Mouse (Mus musculus) mature B cell (primary cell): Measurements from ENCODE around the gene Syt8.
"Not testable (repeated sequence)": the region's sequence is repeated elsewhere in the genome, so short reads cannot be mapped to it uniquely, and the experiment has no call there.

Experiments
- in situ Hi-C: fragments of 300-500 bp; cut with MboI; formaldehyde crosslinking; loops from 2 replicates; pipeline ENCODE4 v1.14.3; 2019

Syt8 gene

GRCm38 (mm10) chr7:142434137-142434865, at the start of gene Syt8:
Gene Syt8 (plus strand): TSS chr7:142434850.
- in situ Hi-C loops, result no loop called here

DNA sequence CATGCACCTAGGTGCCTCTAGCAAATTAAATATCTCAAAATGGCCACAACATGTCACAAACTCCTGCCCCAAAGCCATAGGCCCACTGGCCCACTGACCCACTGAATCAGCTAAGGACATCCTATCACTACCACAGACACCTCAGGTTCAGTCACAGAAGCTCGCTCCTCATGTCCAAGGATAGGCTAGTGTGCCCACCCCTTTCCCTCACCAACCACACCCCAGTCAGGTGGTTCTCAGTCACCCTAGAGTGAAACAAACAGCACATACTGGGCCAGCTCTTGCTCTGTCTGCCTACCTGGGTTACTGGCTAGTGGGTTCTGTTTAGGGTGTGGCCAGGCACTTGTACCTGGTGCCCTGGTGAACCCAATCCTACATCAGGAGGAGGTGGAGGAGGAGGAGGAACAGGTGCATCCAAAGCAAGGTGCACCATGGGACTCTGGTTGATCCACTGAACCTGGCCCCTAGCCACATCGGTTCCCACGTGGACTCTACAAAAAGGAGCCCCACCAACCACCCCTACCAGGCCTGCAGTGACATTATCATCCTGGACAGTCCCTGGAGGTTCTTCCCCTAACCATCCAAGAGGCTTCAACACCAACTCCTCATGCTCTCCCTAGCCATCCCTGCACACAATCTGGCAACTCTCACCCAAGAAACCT, 48.8 kb upstream of the Syt8 start:
- in situ Hi-C loops, result no loop called here

DNA sequence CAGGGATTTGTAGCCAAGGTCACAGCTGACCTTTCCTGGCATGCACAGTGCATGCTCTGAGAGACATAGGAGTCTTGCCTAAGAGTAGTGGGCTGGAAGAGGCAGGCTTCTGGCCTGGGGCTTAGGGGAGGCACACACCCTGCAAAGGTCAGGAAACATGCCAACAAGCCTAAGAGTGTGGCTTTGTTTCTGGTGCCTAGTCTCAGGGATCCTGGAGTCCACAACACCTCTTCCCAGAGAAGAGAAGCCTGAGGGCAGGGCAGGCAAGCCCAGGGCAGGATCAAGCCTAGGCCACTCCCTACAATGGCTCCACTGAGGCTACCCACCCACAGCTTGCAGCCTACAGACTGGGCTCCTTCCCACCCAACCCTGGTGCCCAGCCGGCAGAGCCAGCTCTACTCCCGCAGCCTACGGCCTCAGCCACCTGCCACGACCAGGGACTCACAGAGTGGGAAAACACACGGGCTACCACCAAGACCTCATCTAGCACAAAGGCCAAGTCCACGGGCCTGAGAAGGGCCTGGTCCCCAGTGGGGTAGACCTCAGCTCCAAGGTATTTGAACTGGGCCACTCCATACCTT, 47.9 kb upstream of the Syt8 start:
- in situ Hi-C loops, result no loop called here

DNA sequence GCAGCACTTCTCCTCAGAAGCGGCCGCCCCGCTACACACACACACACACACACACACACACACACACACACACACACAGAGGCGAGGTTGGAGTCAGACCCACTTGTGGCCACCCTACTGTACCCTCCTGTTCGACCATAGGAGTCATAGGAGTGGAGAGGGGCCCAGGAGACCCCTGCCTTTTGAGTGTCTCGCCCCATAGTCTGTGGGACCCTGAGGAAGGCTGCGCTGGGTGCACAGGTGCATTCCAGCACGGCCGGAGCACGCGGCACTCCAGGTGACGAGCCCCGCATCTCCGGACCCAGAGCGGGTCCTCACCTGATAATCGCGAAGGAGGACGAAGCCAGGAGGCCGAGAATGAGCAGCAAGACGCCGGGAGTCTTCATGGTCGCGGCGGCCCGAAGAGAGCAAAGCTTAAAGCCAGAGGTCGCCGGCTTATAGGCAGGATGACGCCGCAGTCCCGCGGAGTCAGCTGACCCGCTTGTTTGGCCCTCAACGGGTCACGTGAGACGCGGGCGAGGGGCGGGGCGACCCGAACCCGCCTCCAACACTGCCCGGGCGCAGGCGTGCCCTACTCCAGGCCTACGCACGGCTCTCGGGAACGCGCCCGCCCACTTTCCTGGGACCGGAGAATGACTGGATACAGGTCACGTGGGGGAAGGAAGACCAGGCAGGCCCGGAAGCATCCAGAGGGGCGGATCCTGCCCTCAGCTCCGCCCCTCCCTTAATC, 47.1 kb upstream of the Syt8 start, which contains the start of gene Ctsd:
Gene Ctsd (minus strand): TSS at position 620 of the 730 bp plus-strand sequence.
- in situ Hi-C loops, result no loop called here

DNA sequence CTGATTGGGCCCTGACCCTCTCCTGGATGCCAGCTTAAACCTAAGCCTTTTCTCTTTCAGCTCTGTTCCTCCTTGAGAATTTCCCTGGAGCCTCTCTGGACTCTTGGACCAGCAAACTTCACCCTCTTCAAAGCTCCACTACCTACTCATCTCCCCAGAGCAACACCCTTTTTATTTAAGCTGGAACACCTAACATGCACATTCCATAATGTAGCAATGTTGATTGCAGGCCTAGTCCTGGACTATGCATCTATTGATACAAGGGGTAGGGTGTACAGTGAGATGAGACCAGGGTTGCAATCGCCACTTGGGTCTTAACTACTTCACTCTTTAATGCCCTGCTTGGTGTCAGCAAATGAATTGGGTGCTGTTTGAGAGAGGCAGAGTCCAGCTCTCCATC, 46.5 kb upstream of the Syt8 start:
- in situ Hi-C loops, result no loop called here

- in situ Hi-C loops, result no loop called here
Observed at GRCm38 (mm10) chr7:142388740-142389139, 45.9 kb upstream of the Syt8 start.

DNA sequence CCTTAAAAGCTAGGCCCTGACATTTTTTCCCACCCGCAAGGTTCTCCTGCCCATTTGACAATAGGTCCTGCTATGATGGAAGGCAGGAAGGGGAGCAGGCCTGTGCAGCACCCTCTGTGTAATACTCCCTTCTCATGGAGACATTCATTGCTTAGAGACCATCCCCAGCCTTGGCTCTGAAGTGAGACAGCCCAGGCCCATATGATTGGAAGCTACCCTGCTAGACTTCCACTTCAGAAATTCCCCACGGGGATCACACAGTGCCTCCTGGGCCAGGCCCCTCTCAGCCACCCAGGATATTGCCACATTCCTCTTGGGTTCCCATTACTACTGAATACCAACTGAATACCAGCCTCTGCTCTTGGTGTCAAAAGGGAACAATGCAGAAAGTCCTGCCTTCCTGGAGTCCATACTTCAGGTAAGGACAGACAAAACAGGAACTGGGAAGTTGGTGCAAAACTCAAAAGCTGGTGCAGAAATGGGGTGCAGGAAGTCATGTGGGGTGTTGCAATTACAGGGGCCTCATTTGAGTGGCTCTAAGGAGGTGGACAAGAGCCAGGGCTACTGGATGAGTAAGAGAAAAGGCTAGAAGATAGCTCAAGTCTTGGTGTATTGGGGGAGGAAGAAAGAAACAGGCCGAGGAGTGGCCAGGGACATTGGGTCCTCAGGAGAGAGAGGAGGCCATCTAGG, 44.5 kb upstream of the Syt8 start:
- in situ Hi-C loops, result no loop called here

GRCm38 (mm10) chr7:142391108-142391507, 43.5 kb upstream of the Syt8 start:
- in situ Hi-C loops, result no loop called here

DNA sequence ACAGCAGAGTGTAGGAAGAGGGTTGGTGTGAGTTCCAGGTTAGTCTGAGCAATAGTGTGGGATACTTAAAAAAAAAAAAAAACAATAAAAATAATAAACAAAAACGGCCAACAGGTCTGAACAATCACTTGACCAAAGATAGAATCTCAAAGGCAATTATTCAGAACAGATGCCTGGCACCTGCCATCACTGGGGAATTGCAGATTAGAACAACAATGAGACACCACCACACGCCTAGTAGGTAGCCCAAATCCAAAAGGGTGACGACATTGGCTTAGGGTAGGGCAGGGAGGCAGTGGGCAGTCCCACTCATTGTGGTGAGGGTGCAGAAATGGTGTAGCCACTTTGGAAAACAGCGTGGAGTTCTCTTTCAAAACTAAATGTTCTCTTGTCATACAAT, 43.0 kb upstream of the Syt8 start:
- in situ Hi-C loops, result no loop called here

DNA sequence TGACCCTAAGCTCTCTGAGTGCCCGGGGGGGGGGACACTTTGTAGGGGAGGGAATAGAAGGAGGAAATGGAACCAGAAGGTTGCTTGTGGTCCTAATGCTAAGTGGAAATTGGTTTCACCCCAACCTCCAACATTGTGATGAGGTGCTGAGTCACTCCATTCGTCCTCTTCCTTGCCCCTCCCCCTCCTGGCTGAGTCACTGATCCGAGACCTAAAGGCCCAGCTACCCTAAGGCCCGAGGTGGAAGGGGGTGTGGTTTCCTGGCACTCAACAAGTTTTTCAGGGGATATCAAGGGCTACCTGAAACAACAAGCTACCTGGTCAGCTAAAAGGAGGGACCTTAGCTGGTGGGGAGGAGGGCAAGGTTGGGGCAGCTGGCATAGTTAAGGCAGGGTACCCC, 41.5 kb upstream of the Syt8 start:
- in situ Hi-C loops, result no loop called here

DNA sequence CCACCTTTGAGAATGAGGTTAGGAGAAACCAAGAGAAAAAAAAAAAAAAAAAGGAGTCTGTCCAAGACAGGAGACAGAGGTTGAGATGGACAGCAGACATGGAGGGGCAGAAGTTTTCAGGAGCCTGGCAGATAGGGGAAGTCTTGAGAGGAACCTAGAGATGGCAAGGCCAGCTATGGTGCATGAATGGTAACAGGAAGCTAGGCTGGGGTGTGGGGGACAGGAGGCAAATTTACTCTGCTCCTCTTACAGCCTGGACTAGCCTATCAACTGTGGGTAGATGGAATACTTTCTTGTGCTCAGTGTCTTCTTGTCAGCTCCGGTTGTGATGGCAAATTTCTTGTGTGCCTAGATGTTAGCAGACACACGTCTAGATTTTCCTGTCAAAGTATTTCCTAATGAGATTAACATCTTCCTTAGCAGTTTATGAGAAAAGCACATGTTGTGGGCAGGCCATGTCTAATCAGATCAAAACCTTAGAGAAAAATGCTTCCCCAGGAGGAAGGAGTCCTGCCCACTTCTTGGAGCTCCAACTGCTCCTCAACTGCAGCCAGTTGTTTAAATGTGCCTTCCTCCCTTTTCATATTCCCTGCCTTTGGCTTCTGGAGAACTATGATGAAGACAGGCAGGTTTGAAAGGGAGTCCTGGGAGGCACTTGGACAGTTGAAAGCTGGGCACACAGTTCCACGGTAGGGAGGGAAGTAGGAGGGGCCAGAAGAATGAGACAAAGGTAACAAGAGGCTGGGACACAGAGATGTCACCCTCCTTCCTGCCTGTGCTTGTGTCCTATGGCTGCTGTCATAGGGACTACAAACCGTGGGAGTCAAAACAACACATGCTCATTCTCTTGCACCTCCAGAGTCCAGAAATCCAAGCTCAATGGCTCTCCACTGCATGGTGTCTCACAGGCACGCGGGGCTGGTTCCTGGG, 40.1 kb upstream of the Syt8 start:
- in situ Hi-C loops, result no loop called here

GRCm38 (mm10) chr7:142395472-142395871, 39.2 kb upstream of the Syt8 start:
- in situ Hi-C loops, result no loop called here

GRCm38 (mm10) chr7:142396611-142397010, 38.0 kb upstream of the Syt8 start:
- in situ Hi-C loops, result no loop called here

GRCm38 (mm10) chr7:142398052-142398451, 36.6 kb upstream of the Syt8 start:
- in situ Hi-C loops, result no loop called here

DNA sequence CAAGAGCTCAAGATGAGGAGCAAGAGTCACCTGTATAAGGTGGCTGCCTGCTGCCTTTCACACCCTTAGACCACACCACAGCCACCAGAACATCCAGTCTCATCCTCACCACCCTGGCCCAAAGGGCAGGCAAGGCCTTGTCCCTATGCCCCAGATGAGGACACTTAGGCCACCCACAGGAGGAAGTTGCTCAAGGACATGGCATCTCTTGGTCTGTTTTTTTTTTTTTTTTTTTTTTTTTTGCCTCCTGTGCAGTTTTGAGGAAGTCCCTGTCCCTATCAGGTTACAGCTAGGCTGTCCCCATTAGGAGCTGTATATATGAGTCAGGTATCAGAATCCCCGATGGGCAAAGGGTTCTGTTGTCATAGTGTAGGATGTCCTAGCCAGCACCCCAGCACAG, 35.4 kb upstream of the Syt8 start:
- in situ Hi-C loops, result no loop called here

DNA sequence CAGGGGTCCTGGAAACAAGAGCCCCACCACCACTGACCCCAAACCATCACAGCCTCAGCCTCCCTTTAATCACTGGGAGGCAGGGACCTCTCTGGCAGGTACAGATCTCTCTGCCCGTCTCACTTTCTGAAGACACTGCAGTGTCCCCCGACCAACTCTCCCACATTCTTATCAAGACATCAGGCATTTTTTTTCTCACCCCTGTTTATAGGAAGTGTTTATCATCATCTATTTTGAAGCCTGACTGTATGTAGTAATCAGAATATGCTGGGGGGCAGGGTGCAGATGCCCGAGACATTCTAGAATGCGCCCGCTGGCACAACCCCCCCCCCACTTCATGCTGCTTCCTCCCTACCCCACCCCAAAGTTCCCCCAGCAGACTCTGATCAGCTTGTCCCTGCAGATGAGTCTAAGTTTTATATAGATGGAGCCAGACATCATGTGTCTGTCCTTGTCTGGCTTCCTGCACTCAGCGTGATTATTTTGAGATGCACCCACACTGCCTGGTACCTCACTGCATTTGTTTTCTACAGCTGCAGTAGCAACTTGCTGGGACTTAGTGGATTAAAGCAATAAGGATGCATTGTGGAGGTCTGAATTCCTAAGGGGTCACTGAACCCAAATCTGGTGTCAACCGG, 34.4 kb upstream of the Syt8 start:
- in situ Hi-C loops, result no loop called here

DNA sequence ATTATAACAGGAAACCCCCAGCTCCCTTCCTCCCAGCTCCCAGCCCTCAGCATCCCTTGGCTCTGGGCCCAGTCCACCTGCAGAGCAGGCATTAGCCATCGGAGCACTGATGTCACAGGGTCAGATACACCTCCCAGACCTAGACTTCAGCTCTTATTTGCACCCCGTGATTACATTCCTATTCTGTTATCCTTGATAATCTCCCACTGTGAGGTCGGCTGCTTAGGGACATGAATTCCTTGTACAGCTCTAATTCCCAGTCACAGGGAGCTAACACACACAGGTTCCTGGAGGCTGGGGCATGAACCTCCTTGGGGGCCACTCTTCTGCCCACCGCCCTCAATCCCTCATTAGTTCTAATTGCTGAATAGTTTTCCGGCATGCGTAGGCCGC, 33.9 kb upstream of the Syt8 start:
- in situ Hi-C loops, result no loop called here

GRCm38 (mm10) chr7:142403591-142403990, 31.1 kb upstream of the Syt8 start:
- in situ Hi-C loops, result no loop called here

- in situ Hi-C loops, result not testable (repeated sequence)
Observed at GRCm38 (mm10) chr7:142405134-142405533, 29.5 kb upstream of the Syt8 start.

GRCm38 (mm10) chr7:142407935-142408334, 26.7 kb upstream of the Syt8 start:
- in situ Hi-C loops, result no loop called here
